Mouse (Mus musculus) NIH3T3 (cell line): ENCODE measurements at regions not wholly inside any gene's neighbourhood (a gene's known extent, or its start where the extent isn't known, plus 50 kb on each side); places are given as distances from the start of the nearest gene placed in this dataset.

Source experiments
- DNase-seq: peaks from one replicate; pipeline ENCODE4 v3.0.0-alpha.2; 2012; ENCODE audit warnings: low read depth

DNA sequence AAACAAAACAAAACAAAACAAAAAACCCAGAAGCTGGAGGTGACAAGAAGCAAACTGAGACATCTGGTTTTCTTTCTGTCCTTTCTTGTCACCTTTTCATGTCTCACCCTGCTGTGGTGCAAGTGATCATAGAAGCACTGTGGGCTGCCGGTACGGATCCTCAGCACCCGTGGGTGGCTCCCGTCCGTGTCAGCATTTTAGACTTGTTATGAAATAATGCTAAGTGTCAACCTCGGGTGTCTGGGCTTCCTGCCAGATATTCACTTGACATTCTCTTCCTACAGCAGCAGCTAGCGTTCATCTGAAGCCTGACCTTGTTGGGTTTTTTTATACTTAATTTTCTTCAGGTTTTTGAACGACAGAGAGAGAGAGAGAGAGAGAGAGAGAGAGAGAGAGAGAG lies 404.7 kb downstream of the Pla2g4a start:
- peak; percentile 1 for DNase-seq

DNA sequence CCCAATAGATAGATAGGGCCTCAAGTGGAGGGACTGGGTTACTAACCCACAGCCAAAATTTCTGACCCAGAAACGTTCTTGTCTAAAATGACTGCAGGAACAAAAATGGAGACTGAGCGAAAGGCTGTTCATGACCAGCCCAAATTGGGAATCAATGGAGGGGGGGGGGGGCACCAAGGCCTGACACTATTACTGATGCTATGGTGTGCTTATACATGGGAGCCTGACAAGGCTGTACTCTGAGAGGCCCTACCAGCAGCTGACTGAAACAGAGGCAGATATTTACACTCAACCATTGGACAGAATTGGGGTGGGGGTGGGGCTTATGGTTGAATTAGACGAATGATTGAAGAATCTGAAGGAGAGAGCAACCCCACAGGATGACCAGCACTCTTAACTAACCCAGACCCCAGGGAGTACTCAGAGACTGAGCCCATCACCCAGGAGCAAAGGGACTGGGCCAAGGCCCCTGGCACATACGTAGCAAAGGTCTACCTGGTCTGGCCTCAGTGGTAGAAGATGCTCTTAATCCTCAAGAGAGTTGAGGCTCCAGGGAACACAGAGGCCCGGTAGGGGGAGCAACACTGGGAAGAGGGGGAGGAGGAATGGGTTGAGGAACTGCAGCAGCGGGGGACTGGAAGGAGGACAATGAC lies 405.6 kb downstream of the Pla2g4a start:
- no peak for DNase-seq

- DNase-seq: no peak
Measured at GRCm38 (mm10) chr1:149546076-149546475, 415.0 kb downstream of the Pla2g4a start.

GRCm38 (mm10) chr1:149541386-149541785 lies 419.7 kb downstream of the Pla2g4a start:
- peak; percentile 10 for DNase-seq

DNA sequence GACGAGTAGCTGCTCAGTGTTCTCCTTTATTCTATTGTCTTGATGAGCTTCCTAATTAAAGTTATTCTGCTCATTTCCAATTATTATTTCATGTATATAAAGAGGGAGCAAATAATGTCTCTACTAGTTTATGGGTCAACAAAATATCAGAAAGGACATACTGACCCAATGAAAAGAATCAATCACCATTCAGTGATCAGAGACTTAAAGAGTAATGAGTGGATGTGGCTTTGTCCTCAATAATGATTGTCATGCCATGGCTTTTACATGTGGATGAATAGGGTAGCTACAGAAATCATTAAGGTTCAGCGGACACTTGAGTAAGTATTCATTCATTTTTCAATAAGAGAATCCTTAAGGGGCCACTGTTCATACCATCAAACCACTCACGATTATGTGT lies 427.4 kb downstream of the Pla2g4a start:
- no peak for DNase-seq
